Mouse (Mus musculus) lung, embryonic 16.5 days (tissue): ENCODE data around the gene Map4k4. TPM values are rescaled to one million over a fixed set of nuclear protein-coding genes. Genes with fewer than 3 reads are reported as not detected.

Experiments used
- ATAC-seq: fragments of 200-750 bp; cut with Nextera tagmentation; 2 replicates; pipeline ENCODE4 v1.8.0; 2017; ENCODE audit warnings: low read depth, mild to moderate bottlenecking, moderate library complexity
- H3K27ac ChIP-seq: fragments of 300-500 bp; sonication (generic); 2 replicates; pipeline ENCODE4 v1.5.1; 2014; ENCODE audit warnings: mild to moderate bottlenecking, control low read depth, low read length
- H3K27me3 ChIP-seq: fragments of 300-500 bp; sonication (generic); 2 replicates; pipeline ENCODE4 v1.6.1; 2014; ENCODE audit warnings: low read depth, low read length, mixed read lengths; ENCODE audit not compliant: control insufficient read depth, insufficient read depth
- H3K36me3 ChIP-seq: fragments of 300-500 bp; sonication (generic); 2 replicates; pipeline ENCODE4 v1.6.1; 2014; ENCODE audit warnings: low read length; ENCODE audit not compliant: control insufficient read depth, insufficient read depth
- H3K4me1 ChIP-seq: fragments of 300-500 bp; sonication (generic); replicated peaks from 2 replicates; pipeline ENCODE4 v1.6.1; 2014; ENCODE audit warnings: low read length, mixed read lengths; ENCODE audit not compliant: control insufficient read depth, insufficient read depth
- H3K4me2 ChIP-seq: fragments of 300-500 bp; sonication (generic); 2 replicates; pipeline ENCODE4 v1.6.1; 2014; ENCODE audit warnings: low read depth, low read length, control low read depth
- H3K4me3 ChIP-seq: fragments of 300-500 bp; sonication (generic); 2 replicates; pipeline ENCODE4 v1.5.1; 2014; ENCODE audit warnings: mild to moderate bottlenecking, low read length, control low read depth
- H3K9ac ChIP-seq: fragments of 300-500 bp; sonication (generic); 2 replicates; pipeline ENCODE4 v1.6.1; 2014; ENCODE audit warnings: low read length, control low read depth
- H3K9me3 ChIP-seq: fragments of 300-500 bp; sonication (generic); 2 replicates; pipeline ENCODE4 v1.6.1; 2016; ENCODE audit warnings: low read length; ENCODE audit not compliant: control insufficient read depth
- WGBS: fragments of 180-500 bp; shearing (Covaris S2); extraction: QIAGEN DNeasy Blood & Tissue Kit; methylation state at CpG from one replicate; pipeline ENCODE4 v1.1.7; 2014; 5-methylcytosine and 5-hydroxymethylcytosine counted together
- polyA plus RNA-seq: library from polyadenylated mRNA; unstranded; fragments of >200 nt; fragmentation: Nextera tagmentation; extraction: Ambion mirVana; gene quantifications from 2 replicates; pipeline ENCODE4 v1.2.1, GENCODE M21; 2015

Gene Map4k4
- polyA plus RNA-seq, 1 experiment from 2014 or later, result 20.9 TPM

GRCm38 (mm10) chr1:39976107-39976506 is 75.4 kb downstream of the Map4k4 start:
- Histone ChIP-seq H3K27ac (no peak overlapping the region), H3K4me2 (no peak overlapping the region), H3K9me3 (no peaks in the 10 kb centered on the region), H3K9ac (no peak overlapping the region), H3K4me3 (no peak overlapping the region), H3K27me3 (no peaks in the 10 kb centered on the region), H3K4me1 (peaks cover 4% of the 10 kb centered on the region), H3K36me3 (peaks cover 38% of the 10 kb centered on the region)
- ATAC-seq, result no peak
- 73% methylated on average over 2 of the region's 2 CpGs for WGBS

- peaks cover 7% of the 10 kb centered on the region for H3K4me1 ChIP-seq
- no peak overlapping the region for H3K4me3 ChIP-seq
- H3K27ac ChIP-seq, result no peak overlapping the region
- no peak overlapping the region for H3K9ac ChIP-seq
- WGBS, result 74% methylated on average over 11 of the region's 11 CpGs
- no peak overlapping the region for H3K4me2 ChIP-seq
- peaks cover 47% of the 10 kb centered on the region for H3K36me3 ChIP-seq
- ATAC-seq, result no peak
- no peaks in the 10 kb centered on the region for H3K27me3 ChIP-seq
- H3K9me3 ChIP-seq, result no peaks in the 10 kb centered on the region
Measured at GRCm38 (mm10) chr1:39976847-39977744, 76.4 kb downstream of the Map4k4 start.

GRCm38 (mm10) chr1:39978781-39979486 is 78.2 kb downstream of the Map4k4 start:
- ATAC-seq, result no peak
- Histone ChIP-seq H3K27ac (no peak overlapping the region), H3K4me3 (no peak overlapping the region), H3K36me3 (peaks cover 49% of the 10 kb centered on the region), H3K9ac (no peak overlapping the region), H3K4me1 (peaks cover 3% of the 10 kb centered on the region; the same call in 1 of the 2 replicates), H3K9me3 (no peaks in the 10 kb centered on the region), H3K4me2 (no peak overlapping the region), H3K27me3 (no peaks in the 10 kb centered on the region)
- WGBS, result 83% methylated on average over 20 of the region's 20 CpGs

GRCm38 (mm10) chr1:39980314-39981290 is 79.9 kb downstream of the Map4k4 start:
- 79% methylated on average over 15 of the region's 15 CpGs for WGBS
- H3K36me3 ChIP-seq, result peaks cover 49% of the 10 kb centered on the region
- H3K4me2 ChIP-seq, result no peak overlapping the region
- no peak overlapping the region for H3K4me3 ChIP-seq
- ATAC-seq, result no peak
- H3K27ac ChIP-seq, result no peak overlapping the region
- H3K4me1 ChIP-seq, result peaks cover 3% of the 10 kb centered on the region; the same call in 1 of the 2 replicates
- H3K9me3 ChIP-seq, result no peaks in the 10 kb centered on the region
- no peak overlapping the region for H3K9ac ChIP-seq
- no peaks in the 10 kb centered on the region for H3K27me3 ChIP-seq

GRCm38 (mm10) chr1:39981970-39982369 is 81.3 kb downstream of the Map4k4 start:
- peak; percentile 37; the same call in 1 of the 2 replicates for ATAC-seq
- Histone ChIP-seq H3K4me3 (no peak overlapping the region), H3K9ac (no peak overlapping the region), H3K27me3 (no peaks in the 10 kb centered on the region), H3K4me1 (peaks cover 3% of the 10 kb centered on the region; the same call in 1 of the 2 replicates), H3K9me3 (no peaks in the 10 kb centered on the region), H3K36me3 (peaks cover 49% of the 10 kb centered on the region), H3K27ac (0 out of 2 replicates have a peak overlapping the region, but pooled peaks have one; percentile 27), H3K4me2 (no peak overlapping the region)
- 76% methylated on average over 3 of the region's 3 CpGs for WGBS

GRCm38 (mm10) chr1:39982727-39983487 is 82.2 kb downstream of the Map4k4 start:
- H3K27ac ChIP-seq, result peak overlapping the region; percentile 14; the same call in 1 of the 2 replicates
- WGBS, result 51% methylated on average over 13 of the region's 13 CpGs
- no peak overlapping the region for H3K4me2 ChIP-seq
- peaks cover 3% of the 10 kb centered on the region; the same call in 1 of the 2 replicates for H3K4me1 ChIP-seq
- H3K36me3 ChIP-seq, result peaks cover 48% of the 10 kb centered on the region
- H3K9me3 ChIP-seq, result no peaks in the 10 kb centered on the region
- no peak overlapping the region for H3K4me3 ChIP-seq
- no peak overlapping the region for H3K9ac ChIP-seq
- no peaks in the 10 kb centered on the region for H3K27me3 ChIP-seq
- peak; percentile 49; the same call in 1 of the 2 replicates for ATAC-seq

- Histone ChIP-seq H3K4me1 (peaks cover 3% of the 10 kb centered on the region; the same call in 1 of the 2 replicates), H3K9ac (no peak overlapping the region), H3K27ac (no peak overlapping the region), H3K4me2 (no peak overlapping the region), H3K36me3 (peaks cover 51% of the 10 kb centered on the region), H3K9me3 (no peaks in the 10 kb centered on the region), H3K4me3 (no peak overlapping the region), H3K27me3 (no peaks in the 10 kb centered on the region)
- ATAC-seq, result no peak
- 78% methylated on average over 9 of the region's 9 CpGs for WGBS
Measured at GRCm38 (mm10) chr1:39984331-39984730, 83.6 kb downstream of the Map4k4 start.

- no peak overlapping the region for H3K4me2 ChIP-seq
- no peak for ATAC-seq
- H3K36me3 ChIP-seq, result peaks cover 55% of the 10 kb centered on the region
- no peaks in the 10 kb centered on the region for H3K27me3 ChIP-seq
- no peaks in the 10 kb centered on the region for H3K9me3 ChIP-seq
- no peak overlapping the region for H3K9ac ChIP-seq
- peaks cover 2% of the 10 kb centered on the region; the same call in 1 of the 2 replicates for H3K4me1 ChIP-seq
- WGBS, result 87% methylated on average over 9 of the region's 9 CpGs
- H3K27ac ChIP-seq, result no peak overlapping the region
- H3K4me3 ChIP-seq, result no peak overlapping the region
Measured at GRCm38 (mm10) chr1:39986820-39987219, 86.1 kb downstream of the Map4k4 start.
